Mouse (Mus musculus): Measurements from ENCODE around the gene Cfdp1. TPM values are rescaled to one million over a fixed set of nuclear protein-coding genes. Genes with fewer than 3 reads are reported as not detected.

Cfdp1 gene
- polyA plus RNA-seq, 1 experiment from 2014 or later, result 144 TPM

Other genes with a start within 250 kb of the Cfdp1 start
- gene Ldhd, start 223.9 kb downstream of the Cfdp1 start, polyA plus RNA-seq (2016; fragmentation: Nextera tagmentation; extraction: Ambion mirVana), result 0.70 and 0.92 TPM in 2 replicates
- gene Zfp1, start 210.9 kb downstream of the Cfdp1 start, polyA plus RNA-seq (2016; fragmentation: Nextera tagmentation; extraction: Ambion mirVana), result 14.4 and 15.6 TPM in 2 replicates
- not detected in 2 replicates for gene Ctrb1, start 163.3 kb downstream of the Cfdp1 start, polyA plus RNA-seq (2016; fragmentation: Nextera tagmentation; extraction: Ambion mirVana)
- gene Bcar1, start 110.5 kb downstream of the Cfdp1 start, polyA plus RNA-seq (2016; fragmentation: Nextera tagmentation; extraction: Ambion mirVana), result 46.4 and 47.2 TPM in 2 replicates
- gene Tmem170, start 22.5 kb upstream of the Cfdp1 start, polyA plus RNA-seq (2016; fragmentation: Nextera tagmentation; extraction: Ambion mirVana), result 4.4 and 4.8 TPM in 2 replicates
- 0.12 and 0.45 TPM in 2 replicates for gene Chst5, start 56.2 kb upstream of the Cfdp1 start, polyA plus RNA-seq (2016; fragmentation: Nextera tagmentation; extraction: Ambion mirVana)
- 5.4 and 7.1 TPM in 2 replicates for gene Tmem231, start 79.6 kb upstream of the Cfdp1 start, polyA plus RNA-seq (2016; fragmentation: Nextera tagmentation; extraction: Ambion mirVana)
- gene Gabarapl2, start 86.4 kb upstream of the Cfdp1 start, polyA plus RNA-seq (2016; fragmentation: Nextera tagmentation; extraction: Ambion mirVana), result 176 and 184 TPM in 2 replicates
- 6.5 TPM in 2 replicates for gene Adat1, start 138.0 kb upstream of the Cfdp1 start, polyA plus RNA-seq (2016; fragmentation: Nextera tagmentation; extraction: Ambion mirVana)
- 146 and 153 TPM in 2 replicates for gene Kars, start 157.0 kb upstream of the Cfdp1 start, polyA plus RNA-seq (2016; fragmentation: Nextera tagmentation; extraction: Ambion mirVana)
- 18.8 and 20.7 TPM in 2 replicates for gene Terf2ip, start 157.1 kb upstream of the Cfdp1 start, polyA plus RNA-seq (2016; fragmentation: Nextera tagmentation; extraction: Ambion mirVana)
- 0.11 and 0.68 TPM in 2 replicates for gene Gm6793, start 160.7 kb upstream of the Cfdp1 start, polyA plus RNA-seq (2016; fragmentation: Nextera tagmentation; extraction: Ambion mirVana)

Measured in heart, embryonic 12.5 days (tissue).